19 mouse cellular contexts compared by ENCODE assay signal in genomic region chr16:43624876-43625275, GRCm38 (mm10). TPM values are rescaled to one million over a fixed set of nuclear protein-coding genes. Genes with fewer than 3 reads are reported as not detected.
DNase-seq lines count a peak whose midpoint lies in the region; ATAC-seq and TF ChIP-seq lines count a peak whose summit lies in the region.
"Had no signal": no experiment of that assay in that cellular context is flagged by ENCODE, and none has a peak within 500 bp of the region (broad histone marks: within the 10 kb centered on the region; RNA-seq: fewer than 3 reads in every experiment).

No protein-coding gene starts in this region.

- ATAC-seq in embryonic facial prominence, embryonic 15.5 days (ENCODE audit: insufficient number of reproducible peaks, low FRiP score, low TSS enrichment, low read depth), result no peak
- ATAC-seq in intestine, embryonic 16.5 days, result no peak
- no peak for ATAC-seq in intestine, postnatal 0 days

- TF ChIP-seq CTCF in intestine, postnatal 0 days (IDR thresholded peaks at IDR 0.05; ENCODE audit: low read depth), result no peak

- DNase-seq in embryonic facial prominence, embryonic 10.5 days (ENCODE audit: low spot score), result no peak
- peak; percentile 62 for DNase-seq in CD4-positive, CD25-positive, alpha-beta regulatory T cell, adult 2 months (ENCODE audit: low read depth, low spot score)
- peak; percentile 73 for DNase-seq in induced T-regulatory cell, adult 2 months (ENCODE audit: low read depth)
- no peak for DNase-seq in right cerebral cortex, adult 2 months (ENCODE audit: low spot score in 2 of 2)
- no peak for DNase-seq in adrenal gland, postnatal 4 days (ENCODE audit: low spot score in 2 of 2)
- DNase-seq: cerebellum, adult 11-12 months; gastrocnemius, postnatal 36 days; kidney, adult 9 months; lung, postnatal 10 days had no signal

- no peak overlapping the region for H3K9ac ChIP-seq in embryonic facial prominence, embryonic 15.5 days
- H3K9ac ChIP-seq in intestine, embryonic 16.5 days (ENCODE audit: low read depth, low read length), result no peak overlapping the region
- no peak overlapping the region for H3K9ac ChIP-seq in intestine, postnatal 0 days (ENCODE audit: low read depth, low read length)
- H3K9ac ChIP-seq: heart, embryonic 12.5 days; hindbrain, embryonic 12.5 days; limb, embryonic 12.5 days; liver, embryonic 15.5 days had no signal

- peak overlapping the region; percentile 12; the same call in 1 of the 2 replicates for H3K27ac ChIP-seq in embryonic facial prominence, embryonic 15.5 days (replicated peaks)
- no peak overlapping the region for H3K27ac ChIP-seq in embryonic facial prominence, embryonic 10.5 days (replicated peaks)
- 0 out of 2 replicates have a peak overlapping the region, but pooled peaks have one; percentile 13 for H3K27ac ChIP-seq in intestine, embryonic 16.5 days (ENCODE audit: low read length)
- H3K27ac ChIP-seq in intestine, postnatal 0 days (ENCODE audit: low read depth, low read length), result no peak overlapping the region
- H3K27ac ChIP-seq: left cerebral cortex, adult 2 months; limb, embryonic 12.5 days; liver, embryonic 15.5 days had no signal

- H3K9me3 ChIP-seq in embryonic facial prominence, embryonic 15.5 days (replicated peaks), result no peaks in the 10 kb centered on the region
- H3K9me3 ChIP-seq in embryonic facial prominence, embryonic 10.5 days, result no peaks in the 10 kb centered on the region
- H3K9me3 ChIP-seq in intestine, embryonic 16.5 days (ENCODE audit: control insufficient read depth, low read length), result no peaks in the 10 kb centered on the region
- no peaks in the 10 kb centered on the region for H3K9me3 ChIP-seq in intestine, postnatal 0 days (ENCODE audit: control insufficient read depth)
- H3K9me3 ChIP-seq: heart, embryonic 12.5 days; hindbrain, embryonic 12.5 days; limb, embryonic 12.5 days; liver, embryonic 15.5 days had no signal

- no peaks in the 10 kb centered on the region for H3K27me3 ChIP-seq in embryonic facial prominence, embryonic 15.5 days
- H3K27me3 ChIP-seq in embryonic facial prominence, embryonic 10.5 days (replicated peaks; ENCODE audit: low read depth, poor library complexity, severe bottlenecking), result no peaks in the 10 kb centered on the region
- H3K27me3 ChIP-seq in intestine, embryonic 16.5 days (replicated peaks; ENCODE audit: control insufficient read depth, insufficient read depth, low read length), result no peaks in the 10 kb centered on the region
- no peaks in the 10 kb centered on the region for H3K27me3 ChIP-seq in intestine, postnatal 0 days (replicated peaks; ENCODE audit: control insufficient read depth, insufficient read depth, low read length)
- H3K27me3 ChIP-seq: heart, embryonic 12.5 days; hindbrain, embryonic 12.5 days; limb, embryonic 12.5 days; liver, embryonic 15.5 days had no signal

- H3K4me3 ChIP-seq in embryonic facial prominence, embryonic 15.5 days (replicated peaks), result no peak overlapping the region
- no peak overlapping the region for H3K4me3 ChIP-seq in embryonic facial prominence, embryonic 10.5 days
- H3K4me3 ChIP-seq in intestine, embryonic 16.5 days (ENCODE audit: low read length), result no peak overlapping the region
- no peak overlapping the region for H3K4me3 ChIP-seq in intestine, postnatal 0 days (ENCODE audit: low read depth, low read length)
- H3K4me3 ChIP-seq: heart, embryonic 12.5 days; hindbrain, embryonic 12.5 days; left cerebral cortex, adult 2 months; limb, embryonic 12.5 days; liver, embryonic 15.5 days had no signal

- peaks cover 18% of the 10 kb centered on the region; the same call in 1 of the 2 replicates for H3K4me1 ChIP-seq in embryonic facial prominence, embryonic 15.5 days
- H3K4me1 ChIP-seq in embryonic facial prominence, embryonic 10.5 days, result peaks cover 37% of the 10 kb centered on the region
- H3K4me1 ChIP-seq in intestine, embryonic 16.5 days (ENCODE audit: control insufficient read depth, insufficient read depth, low read length), result 0 out of 2 replicates have a peak, but pooled peaks cover 3% of the 10 kb centered on the region
- H3K4me1 ChIP-seq in intestine, postnatal 0 days (replicated peaks; ENCODE audit: control insufficient read depth, insufficient read depth, low read length), result no peaks in the 10 kb centered on the region
- H3K4me1 ChIP-seq: liver, embryonic 15.5 days had no signal

- no peaks in the 10 kb centered on the region for H3K36me3 ChIP-seq in embryonic facial prominence, embryonic 15.5 days
- H3K36me3 ChIP-seq in embryonic facial prominence, embryonic 10.5 days (replicated peaks), result no peaks in the 10 kb centered on the region
- H3K36me3 ChIP-seq in intestine, embryonic 16.5 days (ENCODE audit: control insufficient read depth, insufficient read depth, low read length), result no peaks in the 10 kb centered on the region
- H3K36me3 ChIP-seq in intestine, postnatal 0 days (ENCODE audit: control insufficient read depth, insufficient read depth), result no peaks in the 10 kb centered on the region
- H3K36me3 ChIP-seq: limb, embryonic 12.5 days; liver, embryonic 15.5 days had no signal

- WGBS in embryonic facial prominence, embryonic 15.5 days, result 60% methylated on average over 4 of the region's 4 CpGs
- WGBS in embryonic facial prominence, embryonic 10.5 days, result 71% methylated on average over 4 of the region's 4 CpGs
- 59% methylated on average over 4 of the region's 4 CpGs for WGBS in intestine, embryonic 16.5 days
- WGBS in intestine, postnatal 0 days, result 59% methylated on average over 4 of the region's 4 CpGs

- H3K4me2 ChIP-seq in embryonic facial prominence, embryonic 15.5 days (replicated peaks), result no peak overlapping the region
- no peak overlapping the region for H3K4me2 ChIP-seq in intestine, embryonic 16.5 days (ENCODE audit: low read depth, low read length)
- H3K4me2 ChIP-seq in intestine, postnatal 0 days (replicated peaks; ENCODE audit: low read depth), result no peak overlapping the region
- H3K4me2 ChIP-seq: heart, embryonic 12.5 days; hindbrain, embryonic 12.5 days; limb, embryonic 12.5 days; liver, embryonic 15.5 days had no signal

RNA-seq across cellular contexts. Expression of gene Tigit, which starts 39.1 kb away (rescaled TPM):
- polyA plus RNA-seq in embryonic facial prominence, embryonic 15.5 days (2015; fragmentation: Nextera tagmentation; extraction: Ambion mirVana), result 0.18 and 0.36 TPM in 2 replicates
- not detected in 2 replicates for polyA plus RNA-seq in embryonic facial prominence, embryonic 10.5 days (2016; fragmentation: Nextera tagmentation; extraction: Ambion mirVana)
- not detected in 2 replicates for polyA plus RNA-seq in intestine, embryonic 16.5 days (2015; fragmentation: Nextera tagmentation; extraction: Ambion mirVana)
- polyA plus RNA-seq in intestine, postnatal 0 days (2015; fragmentation: Nextera tagmentation; extraction: Ambion mirVana), result not detected in 2 replicates
- total RNA-seq in adrenal gland, postnatal 4 days (2021), result not detected
- total RNA-seq: gastrocnemius, postnatal 36 days; left cerebral cortex, adult 2 months; megakaryocyte-erythroid progenitor cell, adult 5-6 weeks had no signal
- polyA plus RNA-seq: heart, embryonic 12.5 days; hindbrain, embryonic 12.5 days; limb, embryonic 12.5 days; liver, embryonic 15.5 days; neural tube, embryonic 11.5 days had no signal

Comparison
In these comparisons a context has a peak if more than half of its experiments do, and no peak if none do; other contexts are left out.
1. H3K27ac ChIP-seq: peak in embryonic facial prominence, embryonic 15.5 days (single experiment) and intestine, embryonic 16.5 days (single experiment); none in embryonic facial prominence, embryonic 10.5 days (single experiment) and intestine, postnatal 0 days (single experiment).
2. DNase-seq: peak in CD4-positive, CD25-positive, alpha-beta regulatory T cell, adult 2 months (single experiment) and induced T-regulatory cell, adult 2 months (single experiment); none in embryonic facial prominence, embryonic 10.5 days (single experiment), right cerebral cortex, adult 2 months (0 of 2) and adrenal gland, postnatal 4 days (0 of 2).